Mouse (Mus musculus): Measurements from ENCODE around the gene Sash3. TPM values are rescaled to one million over a fixed set of nuclear protein-coding genes. Genes with fewer than 3 reads are reported as not detected.

The Sash3 gene
- polyA plus RNA-seq, 1 experiment from 2014 or later, result 0.93 TPM

DNA sequence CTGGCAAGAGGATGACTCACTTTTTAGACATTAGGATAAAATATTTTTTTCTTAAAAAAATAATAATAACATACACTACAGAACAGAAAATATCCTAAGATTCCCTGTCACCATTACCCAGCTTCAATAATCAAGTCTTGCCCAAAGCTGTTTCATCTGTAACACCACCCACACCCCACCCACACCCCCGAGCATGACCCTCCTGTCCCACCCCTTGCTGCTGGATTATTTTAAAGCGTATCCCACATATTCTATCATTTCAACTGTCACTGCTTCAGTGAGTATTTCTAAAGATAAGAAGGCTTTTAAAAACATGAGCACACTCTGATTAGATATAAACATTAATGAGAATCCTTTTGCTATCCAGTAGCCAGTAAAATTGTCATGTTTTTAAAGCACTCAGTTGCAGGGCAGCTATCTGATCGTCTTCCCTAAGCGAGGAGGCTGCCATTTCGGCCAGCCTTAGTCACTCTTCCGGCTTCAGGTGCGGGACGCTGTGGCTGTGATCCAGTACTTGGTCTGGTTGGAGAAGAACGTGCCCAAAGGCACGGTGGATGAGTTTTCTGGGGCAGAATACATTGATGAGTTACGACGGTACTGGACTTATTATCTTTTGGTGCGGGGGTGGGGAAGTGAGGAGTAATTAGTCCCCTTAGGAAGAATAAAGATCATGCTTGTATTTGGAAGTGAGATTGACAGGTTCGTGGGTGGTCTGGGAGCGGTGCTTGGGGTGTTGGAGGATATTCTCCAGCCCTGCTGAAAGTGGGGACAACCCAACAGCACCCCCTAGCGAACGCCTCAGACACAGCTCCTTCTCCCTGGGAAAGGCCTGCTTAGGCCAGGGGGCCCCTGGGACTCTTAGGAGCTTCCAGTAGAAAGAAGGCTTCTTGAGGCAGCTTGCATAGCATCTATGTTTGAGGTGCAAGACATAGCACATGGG, 21.8 kb upstream of the Sash3 start:
- Histone ChIP-seq H3K27me3 (no peaks in the 10 kb centered on the region), H3K36me3 (no peaks in the 10 kb centered on the region), H3K4me2 (peak overlapping the region; percentile 31; the same call in 1 of the 2 replicates), H3K27ac (no peak overlapping the region), H3K9me3 (no peaks in the 10 kb centered on the region), H3K9ac (replicated peaks) (no peak overlapping the region), H3K4me3 (replicated peaks) (no peak overlapping the region), H3K4me1 (replicated peaks) (no peaks in the 10 kb centered on the region)
- WGBS, result 28% methylated on average over 17 of the region's 17 CpGs
- no peak for ATAC-seq (ENCODE audit: insufficient number of reproducible peaks, insufficient read depth, low FRiP score, low TSS enrichment, low read depth)

DNA sequence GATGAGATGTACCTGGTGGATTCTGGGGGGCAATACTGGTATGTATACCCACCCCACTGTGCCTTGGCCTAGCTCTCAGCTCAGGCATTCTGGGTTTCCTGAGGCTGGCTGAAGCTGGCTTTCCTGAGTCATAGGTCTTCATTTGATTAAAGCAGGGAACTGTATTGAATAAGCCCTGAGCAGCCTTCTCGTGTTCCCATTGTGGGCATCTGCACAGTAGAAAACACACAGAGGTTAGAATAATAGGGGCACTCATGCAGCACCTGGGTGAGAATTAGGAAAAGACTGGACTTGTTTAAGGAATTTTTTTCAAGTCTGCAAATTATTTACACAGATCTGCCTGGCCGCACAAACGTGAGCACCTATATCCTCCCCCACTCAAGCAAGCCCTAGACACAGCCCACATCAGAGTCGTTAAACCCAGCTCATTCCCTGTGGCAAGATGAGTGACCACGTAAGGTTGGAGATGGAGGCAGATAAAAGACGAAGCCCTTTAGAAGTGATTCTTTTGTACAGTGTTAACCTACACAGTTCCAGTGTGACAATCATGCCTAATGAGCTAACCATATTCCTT, 19.2 kb upstream of the Sash3 start:
- ATAC-seq (ENCODE audit: insufficient number of reproducible peaks, insufficient read depth, low FRiP score, low TSS enrichment, low read depth), result no peak
- no peak overlapping the region for H3K9ac ChIP-seq (replicated peaks)
- no peaks in the 10 kb centered on the region for H3K36me3 ChIP-seq
- H3K27ac ChIP-seq, result no peak overlapping the region
- H3K27me3 ChIP-seq, result 0 out of 2 replicates have a peak, but pooled peaks cover 5% of the 10 kb centered on the region
- no peaks in the 10 kb centered on the region for H3K9me3 ChIP-seq
- H3K4me2 ChIP-seq, result no peak overlapping the region
- H3K4me3 ChIP-seq (replicated peaks), result no peak overlapping the region
- no peaks in the 10 kb centered on the region for H3K4me1 ChIP-seq (replicated peaks)
- WGBS, result 58% methylated on average over 6 of the region's 6 CpGs

DNA sequence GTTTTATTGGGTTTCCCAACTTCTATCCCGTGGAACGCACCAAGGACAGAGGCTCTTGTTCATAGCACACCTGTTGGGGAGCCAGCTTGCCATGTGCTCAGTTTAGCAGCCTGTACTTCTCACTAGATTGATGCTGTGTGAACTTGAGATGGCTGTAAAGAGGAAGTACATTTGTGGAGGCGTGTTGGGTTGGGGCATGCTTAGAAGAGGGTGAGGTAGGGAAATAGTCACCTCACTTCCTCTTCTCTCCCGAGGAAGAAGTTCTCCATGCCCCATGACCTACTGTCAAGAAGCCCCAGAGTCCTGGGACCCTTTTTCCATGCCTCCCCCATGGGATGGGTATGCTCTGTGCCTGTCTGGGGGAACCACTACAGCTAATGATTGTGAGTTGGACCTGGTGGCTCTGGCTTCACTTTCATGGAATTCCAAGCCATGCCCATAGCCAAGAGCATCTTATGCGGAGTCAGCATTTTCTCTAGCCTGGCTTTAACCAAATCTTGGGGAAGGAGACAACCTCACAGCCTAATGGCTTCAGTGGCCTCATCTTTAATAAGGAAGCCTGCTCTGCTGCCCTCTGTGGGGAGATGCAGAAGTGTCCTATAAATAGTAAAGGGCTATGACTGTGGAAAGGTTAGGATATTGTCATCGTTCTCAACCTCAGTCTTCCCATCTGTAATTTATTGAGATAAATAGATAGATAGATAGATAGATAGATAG, 18.6 kb upstream of the Sash3 start:
- H3K4me2 ChIP-seq, result no peak overlapping the region
- no peak for ATAC-seq (ENCODE audit: insufficient number of reproducible peaks, insufficient read depth, low FRiP score, low TSS enrichment, low read depth)
- H3K4me1 ChIP-seq (replicated peaks), result no peaks in the 10 kb centered on the region
- no peaks in the 10 kb centered on the region for H3K36me3 ChIP-seq
- 0 out of 2 replicates have a peak, but pooled peaks cover 5% of the 10 kb centered on the region for H3K27me3 ChIP-seq
- no peaks in the 10 kb centered on the region for H3K9me3 ChIP-seq
- H3K27ac ChIP-seq, result no peak overlapping the region
- H3K4me3 ChIP-seq (replicated peaks), result no peak overlapping the region
- H3K9ac ChIP-seq (replicated peaks), result no peak overlapping the region
- WGBS, result 75% methylated on average over 6 of the region's 6 CpGs

DNA sequence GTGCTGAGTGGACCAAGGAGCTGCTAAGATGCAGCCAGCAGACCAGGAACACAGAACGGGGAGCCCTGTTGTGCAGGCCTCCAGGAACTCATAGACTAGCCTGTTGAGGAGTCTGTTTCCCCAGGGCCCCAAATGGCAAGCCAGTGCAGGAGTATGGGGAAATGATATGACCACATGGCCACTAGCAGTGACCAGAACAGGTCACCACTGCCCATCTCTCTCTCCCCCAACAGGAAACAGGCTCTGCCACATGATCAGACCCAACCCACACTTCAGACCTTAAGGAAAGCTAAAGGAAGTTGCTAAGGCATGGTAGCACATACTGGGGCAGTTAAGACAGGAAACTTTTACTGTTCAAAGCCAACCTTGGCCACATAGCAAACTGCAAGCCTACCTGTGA, 17.1 kb upstream of the Sash3 start:
- ATAC-seq (ENCODE audit: insufficient number of reproducible peaks, insufficient read depth, low FRiP score, low TSS enrichment, low read depth), result no peak
- no peaks in the 10 kb centered on the region for H3K4me1 ChIP-seq (replicated peaks)
- H3K4me3 ChIP-seq (replicated peaks), result no peak overlapping the region
- H3K36me3 ChIP-seq, result no peaks in the 10 kb centered on the region
- no peak overlapping the region for H3K27ac ChIP-seq
- no peaks in the 10 kb centered on the region for H3K9me3 ChIP-seq
- 0 out of 2 replicates have a peak, but pooled peaks cover 5% of the 10 kb centered on the region for H3K27me3 ChIP-seq
- H3K9ac ChIP-seq (replicated peaks), result no peak overlapping the region
- no peak overlapping the region for H3K4me2 ChIP-seq
- WGBS, result 61% methylated on average over 1 of the region's 1 CpGs

DNA sequence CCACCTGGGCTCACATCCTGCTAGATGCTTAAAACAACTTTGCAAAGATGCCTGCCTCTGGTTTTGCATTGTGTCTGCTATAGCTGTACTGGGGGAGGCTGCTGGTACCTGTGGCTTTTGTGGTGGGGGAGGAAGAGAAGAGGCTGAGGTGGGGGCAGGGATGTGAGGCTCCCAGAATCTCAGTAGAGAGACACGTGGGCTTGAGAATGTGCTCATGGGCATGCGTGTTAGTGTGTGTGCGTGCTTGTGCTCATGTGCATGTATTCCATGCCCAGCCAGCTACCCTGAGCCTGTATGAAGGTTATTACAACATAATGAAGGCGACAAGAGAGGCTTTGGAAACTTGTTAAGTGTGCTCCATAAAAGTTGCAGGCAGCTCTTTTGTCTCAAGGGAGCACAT, 9.3 kb upstream of the Sash3 start:
- H3K27ac ChIP-seq, result no peak overlapping the region
- H3K4me1 ChIP-seq (replicated peaks), result peaks cover 4% of the 10 kb centered on the region; the same call in 1 of the 2 replicates
- no peak for ATAC-seq (ENCODE audit: insufficient number of reproducible peaks, insufficient read depth, low FRiP score, low TSS enrichment, low read depth)
- H3K4me2 ChIP-seq, result no peak overlapping the region
- H3K9me3 ChIP-seq, result no peaks in the 10 kb centered on the region
- WGBS, result 86% methylated on average over 4 of the region's 4 CpGs
- no peak overlapping the region for H3K4me3 ChIP-seq (replicated peaks)
- H3K9ac ChIP-seq (replicated peaks), result no peak overlapping the region
- H3K27me3 ChIP-seq, result no peaks in the 10 kb centered on the region
- no peaks in the 10 kb centered on the region for H3K36me3 ChIP-seq

DNA sequence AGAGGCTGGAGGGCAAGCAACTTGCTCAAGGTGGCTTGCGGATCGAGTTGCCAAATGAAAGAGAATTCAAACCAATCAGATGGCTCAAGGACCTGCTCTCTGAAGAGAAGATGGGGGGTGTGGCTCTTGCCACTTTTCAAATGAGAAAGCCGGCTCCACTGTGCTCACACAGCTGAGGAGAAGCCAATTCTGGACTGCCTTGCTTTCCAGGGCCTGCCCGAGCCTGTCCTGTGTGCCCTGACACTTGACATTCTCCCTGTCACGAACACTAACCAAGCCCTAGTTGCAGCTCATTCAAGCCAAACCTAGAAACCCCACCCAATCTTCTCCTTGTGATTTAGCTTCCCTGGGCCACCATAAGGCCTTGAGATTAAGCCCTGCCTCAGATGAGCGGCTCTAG, 8.2 kb upstream of the Sash3 start:
- Histone ChIP-seq H3K9me3 (no peaks in the 10 kb centered on the region), H3K9ac (replicated peaks) (no peak overlapping the region), H3K27ac (no peak overlapping the region), H3K27me3 (no peaks in the 10 kb centered on the region), H3K4me2 (no peak overlapping the region), H3K4me3 (replicated peaks) (no peak overlapping the region), H3K36me3 (no peaks in the 10 kb centered on the region), H3K4me1 (replicated peaks) (peaks cover 4% of the 10 kb centered on the region; the same call in 1 of the 2 replicates)
- ATAC-seq (ENCODE audit: insufficient number of reproducible peaks, insufficient read depth, low FRiP score, low TSS enrichment, low read depth), result no peak
- WGBS, result 59% methylated on average over 6 of the region's 6 CpGs

DNA sequence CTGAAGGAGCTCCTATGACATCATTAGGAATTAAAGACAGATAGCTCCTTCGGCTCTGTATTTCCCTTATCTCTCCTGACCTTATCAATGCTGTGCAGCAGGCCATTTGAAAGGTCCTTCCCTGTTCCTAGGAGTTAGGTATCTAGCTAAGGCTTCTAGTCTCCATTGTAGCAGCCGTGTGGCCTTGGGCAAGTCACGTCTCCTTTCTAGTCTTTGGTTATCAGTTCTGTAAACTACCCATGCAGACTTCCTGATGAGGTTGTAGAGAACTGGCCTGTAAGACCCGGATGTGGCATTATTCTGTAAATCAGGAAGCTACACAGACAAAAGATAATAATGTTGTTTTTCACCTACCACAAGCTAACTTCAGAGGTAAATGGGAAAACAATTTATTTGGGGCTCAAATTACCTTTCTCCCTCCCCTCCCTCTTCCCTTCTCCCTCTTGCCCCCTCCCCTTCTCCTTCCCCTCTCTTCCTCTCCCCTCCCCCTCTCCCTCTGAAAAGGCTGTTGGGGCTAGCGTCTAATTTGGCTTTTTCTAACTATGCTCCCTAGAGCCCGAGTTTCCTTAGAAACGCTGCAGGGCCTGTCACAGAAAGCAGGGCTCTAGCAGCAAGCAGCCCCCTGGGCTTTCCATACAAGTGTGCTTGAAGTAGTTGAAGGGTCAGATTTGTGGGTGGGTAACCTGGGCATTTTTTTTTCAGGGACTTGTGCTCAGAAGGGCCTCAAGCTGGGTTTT, 7.5 kb upstream of the Sash3 start:
- peaks cover 4% of the 10 kb centered on the region; the same call in 1 of the 2 replicates for H3K4me1 ChIP-seq (replicated peaks)
- no peaks in the 10 kb centered on the region for H3K27me3 ChIP-seq
- H3K27ac ChIP-seq, result no peak overlapping the region
- no peak for ATAC-seq (ENCODE audit: insufficient number of reproducible peaks, insufficient read depth, low FRiP score, low TSS enrichment, low read depth)
- WGBS, result 50% methylated on average over 7 of the region's 7 CpGs
- no peaks in the 10 kb centered on the region for H3K9me3 ChIP-seq
- no peak overlapping the region for H3K4me2 ChIP-seq
- H3K4me3 ChIP-seq (replicated peaks), result no peak overlapping the region
- H3K36me3 ChIP-seq, result no peaks in the 10 kb centered on the region
- H3K9ac ChIP-seq (replicated peaks), result no peak overlapping the region

DNA sequence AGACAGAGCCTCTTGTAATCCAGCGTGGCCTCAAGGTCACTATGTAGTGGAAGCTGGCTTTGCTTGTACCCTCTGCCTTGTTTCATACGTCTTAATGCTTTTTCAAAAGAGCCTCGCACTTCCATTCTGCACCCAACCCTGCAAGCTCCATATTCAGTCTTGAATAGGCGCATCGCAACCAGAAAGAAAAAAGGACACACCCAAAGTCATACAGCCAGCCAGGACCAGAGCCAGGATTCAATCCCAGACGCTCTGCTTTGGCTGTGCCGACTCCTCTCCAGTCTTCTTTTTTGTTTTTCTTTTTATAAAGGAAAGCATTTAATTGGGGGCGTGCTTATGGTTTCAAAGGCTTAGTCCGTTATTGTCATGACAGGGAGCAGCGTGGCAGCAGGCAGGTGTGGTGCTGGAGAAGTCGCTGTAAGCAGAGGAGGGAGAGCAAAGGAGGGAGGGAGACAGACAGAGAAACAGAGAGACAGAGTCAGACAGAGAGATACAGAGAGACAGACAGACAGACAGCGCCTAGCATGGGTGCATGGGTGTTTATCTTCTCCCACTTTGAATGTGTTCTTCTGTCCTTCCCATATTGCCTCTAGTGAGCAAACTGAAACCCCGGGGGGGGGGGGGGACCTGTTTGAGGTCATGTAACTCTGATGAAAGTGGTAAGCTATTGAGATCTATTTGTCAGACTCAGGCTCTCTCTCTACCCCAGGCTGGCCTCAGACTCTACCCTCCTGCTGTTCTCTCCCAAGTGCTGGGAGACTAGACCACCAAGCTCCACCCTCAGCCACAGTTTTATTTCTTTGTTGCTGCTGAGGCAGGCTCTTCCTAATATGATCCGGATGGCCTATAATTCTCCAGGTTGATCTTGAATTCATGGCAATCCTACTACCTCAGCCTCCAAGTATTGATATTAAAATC, 6.6 kb upstream of the Sash3 start:
- H3K27ac ChIP-seq, result no peak overlapping the region
- no peak for ATAC-seq (ENCODE audit: insufficient number of reproducible peaks, insufficient read depth, low FRiP score, low TSS enrichment, low read depth)
- H3K4me2 ChIP-seq, result no peak overlapping the region
- no peaks in the 10 kb centered on the region for H3K36me3 ChIP-seq
- no peaks in the 10 kb centered on the region for H3K9me3 ChIP-seq
- H3K4me3 ChIP-seq (replicated peaks), result no peak overlapping the region
- peaks cover 4% of the 10 kb centered on the region; the same call in 1 of the 2 replicates for H3K4me1 ChIP-seq (replicated peaks)
- WGBS, result 51% methylated on average over 14 of the region's 14 CpGs
- no peak overlapping the region for H3K9ac ChIP-seq (replicated peaks)
- H3K27me3 ChIP-seq, result no peaks in the 10 kb centered on the region

DNA sequence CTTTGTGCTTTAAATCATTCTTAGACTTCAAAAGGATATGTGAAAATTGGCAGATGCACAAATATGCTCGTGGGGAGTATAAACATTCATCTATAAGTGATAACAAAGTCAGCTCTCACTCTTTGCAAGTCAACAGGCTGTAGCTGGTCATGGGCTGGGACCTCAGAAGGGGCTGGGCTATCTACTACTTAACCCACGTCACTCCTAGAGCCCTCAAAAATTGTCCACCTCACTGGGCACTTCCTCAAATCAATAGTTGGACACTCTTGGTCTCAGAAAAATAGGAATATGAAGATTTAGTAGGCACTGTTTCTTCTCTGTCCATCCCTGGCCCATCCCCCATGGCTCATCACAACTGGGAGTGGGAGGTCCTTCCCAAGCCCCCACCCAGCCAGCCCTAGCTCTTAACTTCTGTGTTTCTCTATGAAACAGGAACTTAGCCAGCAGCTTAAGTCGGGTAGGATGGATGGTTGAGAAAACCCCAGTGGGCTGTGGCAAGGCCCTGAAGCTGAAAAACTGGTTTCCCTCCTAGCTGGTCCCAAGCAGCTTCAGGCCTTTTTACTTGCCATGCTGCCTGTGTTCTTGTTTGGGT, 5.9 kb upstream of the Sash3 start:
- no peak overlapping the region for H3K4me3 ChIP-seq (replicated peaks)
- H3K4me2 ChIP-seq, result no peak overlapping the region
- 60% methylated on average over 3 of the region's 3 CpGs for WGBS
- ATAC-seq (ENCODE audit: insufficient number of reproducible peaks, insufficient read depth, low FRiP score, low TSS enrichment, low read depth), result no peak
- H3K36me3 ChIP-seq, result no peaks in the 10 kb centered on the region
- H3K9me3 ChIP-seq, result no peaks in the 10 kb centered on the region
- H3K4me1 ChIP-seq (replicated peaks), result peaks cover 4% of the 10 kb centered on the region; the same call in 1 of the 2 replicates
- no peak overlapping the region for H3K27ac ChIP-seq
- no peaks in the 10 kb centered on the region for H3K27me3 ChIP-seq
- no peak overlapping the region for H3K9ac ChIP-seq (replicated peaks)

DNA sequence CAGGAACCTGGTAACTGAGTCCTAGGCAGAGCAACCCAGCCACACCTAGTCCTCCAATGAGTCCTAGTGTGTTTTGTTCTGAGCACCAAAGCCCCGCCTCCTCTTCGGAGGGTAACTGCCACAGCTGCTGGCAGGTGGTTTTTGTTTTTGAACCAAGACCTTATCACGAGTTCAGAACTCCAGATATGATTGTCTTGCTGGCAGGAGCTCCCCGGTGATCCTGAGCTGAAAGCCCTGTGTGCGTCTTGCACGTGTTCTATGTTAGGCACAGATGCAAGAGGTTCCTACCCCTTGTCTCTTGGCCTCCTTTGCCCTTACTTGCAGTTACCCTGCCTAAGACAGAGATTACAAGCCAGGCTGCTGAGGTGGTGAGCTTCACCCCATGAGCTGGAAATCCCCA, 4.8 kb upstream of the Sash3 start:
- no peak overlapping the region for H3K9ac ChIP-seq (replicated peaks)
- no peak overlapping the region for H3K4me2 ChIP-seq
- H3K4me3 ChIP-seq (replicated peaks), result no peak overlapping the region
- 75% methylated on average over 6 of the region's 6 CpGs for WGBS
- H3K9me3 ChIP-seq, result no peaks in the 10 kb centered on the region
- H3K27me3 ChIP-seq, result no peaks in the 10 kb centered on the region; the same call in 1 of the 2 replicates
- H3K27ac ChIP-seq, result no peak overlapping the region
- no peaks in the 10 kb centered on the region for H3K36me3 ChIP-seq
- peaks cover 4% of the 10 kb centered on the region; the same call in 1 of the 2 replicates for H3K4me1 ChIP-seq (replicated peaks)
- no peak for ATAC-seq (ENCODE audit: insufficient number of reproducible peaks, insufficient read depth, low FRiP score, low TSS enrichment, low read depth)
